Mouse (Mus musculus) G1E (cell line): ENCODE measurements at regions not wholly inside any gene's neighbourhood (a gene's known extent, or its start where the extent isn't known, plus 50 kb on each side); places are given as distances from the start of the nearest gene placed in this dataset.

Experiments
- CTCF ChIP-seq: IDR thresholded peaks from 2 replicates; pipeline ENCODE4 v1.5.1; 2012; ENCODE audit warnings: low read depth, low read length, inconsistent platforms, mixed read lengths
- GATA1 ChIP-seq: IDR thresholded peaks from 2 replicates; pipeline ENCODE4 v1.6.1; 2012; ENCODE audit warnings: borderline replicate concordance, low read length, inconsistent platforms, mixed read lengths
- TAL1 ChIP-seq: conservative IDR thresholded peaks from 2 replicates; pipeline ENCODE4 v1.6.1; 2012; ENCODE audit warnings: low read depth, low read length, inconsistent platforms, mixed read lengths

GRCm38 (mm10) chr17:4391210-4391609, 602.9 kb upstream of the Arid1b start:
- TF ChIP-seq TAL1: no peak
- no peak for TF ChIP-seq CTCF
- TF ChIP-seq GATA1: no peak
